8 mouse cellular contexts compared by ENCODE assay signal in genomic region chr1:171440025-171440725, GRCm38 (mm10). TPM values are rescaled to one million over a fixed set of nuclear protein-coding genes. Genes with fewer than 3 reads are reported as not detected.
A peak's percentile ranks its signal among the peaks of the same experiment; 100 is the strongest.
DNase-seq lines count a peak whose midpoint lies in the region; ATAC-seq and TF ChIP-seq lines count a peak whose summit lies in the region.

No protein-coding gene starts in this region.

- peak; percentile 67 for ATAC-seq in heart, postnatal 0 days (ENCODE audit: insufficient read depth, low read depth)
- ATAC-seq in limb, embryonic 11.5 days (ENCODE audit: insufficient number of reproducible peaks, low FRiP score, low TSS enrichment, low read depth), result no peak
- no peak for ATAC-seq in midbrain, postnatal 0 days (ENCODE audit: low FRiP score)

- H3K9ac ChIP-seq in heart, postnatal 0 days (replicated peaks; ENCODE audit: low read depth, low read length), result peak overlapping the region; percentile 80
- H3K9ac ChIP-seq in limb, embryonic 11.5 days (ENCODE audit: low read length), result no peak overlapping the region
- H3K9ac ChIP-seq in midbrain, postnatal 0 days (replicated peaks; ENCODE audit: low read length, poor library complexity, severe bottlenecking), result no peak overlapping the region

- TF ChIP-seq EP300 in heart, postnatal 0 days (IDR thresholded peaks at IDR 0.05; ENCODE audit: low read depth), result no peak

- WGBS in heart, postnatal 0 days, result 15% methylated on average over 9 of the region's 9 CpGs
- WGBS in limb, embryonic 11.5 days, result 38% methylated on average over 9 of the region's 9 CpGs
- 55% methylated on average over 9 of the region's 9 CpGs for WGBS in midbrain, postnatal 0 days

- no peak for TF ChIP-seq CTCF in heart, postnatal 0 days (IDR thresholded peaks at IDR 0.05; ENCODE audit: low read depth)
- no peak for TF ChIP-seq CTCF in midbrain, postnatal 0 days (IDR thresholded peaks at IDR 0.05)

- H3K27ac ChIP-seq in brown adipose tissue, adult 24 weeks (replicated peaks; ENCODE audit: low read depth, low read length), result peak overlapping the region; percentile 99
- H3K27ac ChIP-seq in heart, postnatal 0 days (ENCODE audit: low read depth), result peak overlapping the region; percentile 88
- no peak overlapping the region for H3K27ac ChIP-seq in limb, embryonic 11.5 days (replicated peaks; ENCODE audit: low read depth, low read length)
- H3K27ac ChIP-seq in midbrain, postnatal 0 days (ENCODE audit: low read depth, low read length), result no peak overlapping the region

- H3K4me3 ChIP-seq in brown adipose tissue, adult 24 weeks (ENCODE audit: insufficient read depth, low read depth, low read length), result peak overlapping the region; percentile 91
- peak overlapping the region; percentile 71 for H3K4me3 ChIP-seq in heart, postnatal 0 days (ENCODE audit: low read depth, low read length)
- H3K4me3 ChIP-seq in limb, embryonic 11.5 days (ENCODE audit: low read depth, low read length), result no peak overlapping the region; the same call in 1 of the 2 replicates
- H3K4me3 ChIP-seq in midbrain, postnatal 0 days (ENCODE audit: low read depth, low read length), result no peak overlapping the region

- peak; percentile 76 for DNase-seq in NIH3T3 (ENCODE audit: low read depth)
- DNase-seq in heart, postnatal 0 days (ENCODE audit: low spot score), result peak; percentile 71
- DNase-seq in limb, embryonic 11.5 days (ENCODE audit: low spot score), result peak; percentile 37
- peak; percentile 47 for DNase-seq in midbrain, postnatal 0 days (ENCODE audit: low spot score)
- DNase-seq in layer of hippocampus, adult 8-10 months (ENCODE audit: low spot score in 2 of 2), result no peak
- DNase-seq in frontal cortex, postnatal 25 days (ENCODE audit: low spot score in 2 of 2), result no peak
- DNase-seq in cerebellum, adult 18-20 months, result no peak

- peak overlapping the region; percentile 81 for H3K4me2 ChIP-seq in heart, postnatal 0 days (ENCODE audit: low read depth, low read length)
- peak overlapping the region; percentile 18; the same call in 1 of the 2 replicates for H3K4me2 ChIP-seq in limb, embryonic 11.5 days (ENCODE audit: low read depth, severe bottlenecking)
- H3K4me2 ChIP-seq in midbrain, postnatal 0 days (ENCODE audit: low read depth, low read length, poor library complexity, severe bottlenecking), result no peak overlapping the region

- H3K9me3 ChIP-seq in heart, postnatal 0 days (replicated peaks; ENCODE audit: control insufficient read depth, low read length), result peaks cover 5% of the 10 kb centered on the region; the same call in 1 of the 2 replicates
- no peaks in the 10 kb centered on the region for H3K9me3 ChIP-seq in limb, embryonic 11.5 days (ENCODE audit: control insufficient read depth, low read length)
- H3K9me3 ChIP-seq in midbrain, postnatal 0 days (ENCODE audit: low read length), result no peaks in the 10 kb centered on the region

- no peaks in the 10 kb centered on the region for H3K36me3 ChIP-seq in heart, postnatal 0 days (replicated peaks; ENCODE audit: control insufficient read depth, insufficient read depth, low read length)
- no peaks in the 10 kb centered on the region for H3K36me3 ChIP-seq in limb, embryonic 11.5 days (ENCODE audit: control insufficient read depth, insufficient read depth, low read length)
- no peaks in the 10 kb centered on the region for H3K36me3 ChIP-seq in midbrain, postnatal 0 days (ENCODE audit: insufficient read depth, low read length)

- H3K4me1 ChIP-seq in brown adipose tissue, adult 24 weeks (ENCODE audit: control insufficient read depth, insufficient read depth, insufficient read length, low read length), result peaks cover 16% of the 10 kb centered on the region
- H3K4me1 ChIP-seq in heart, postnatal 0 days (ENCODE audit: control insufficient read depth, insufficient read depth), result peaks cover 34% of the 10 kb centered on the region
- no peaks in the 10 kb centered on the region; the same call in 1 of the 2 replicates for H3K4me1 ChIP-seq in limb, embryonic 11.5 days (ENCODE audit: control insufficient read depth, insufficient read depth, low read length)
- no peaks in the 10 kb centered on the region for H3K4me1 ChIP-seq in midbrain, postnatal 0 days (ENCODE audit: insufficient read depth, low read length)

- no peaks in the 10 kb centered on the region for H3K27me3 ChIP-seq in heart, postnatal 0 days (ENCODE audit: control insufficient read depth, insufficient read depth, low read length)
- H3K27me3 ChIP-seq in limb, embryonic 11.5 days (ENCODE audit: control insufficient read depth, insufficient read depth, low read length), result peaks cover 9% of the 10 kb centered on the region; the same call in 1 of the 2 replicates
- H3K27me3 ChIP-seq in midbrain, postnatal 0 days (ENCODE audit: insufficient read depth, low read length), result peaks cover 32% of the 10 kb centered on the region

RNA-seq across cellular contexts. Expression of gene F11r, which starts 2.8 kb away (rescaled TPM):
- polyA plus RNA-seq in brown adipose tissue, adult 24 weeks (2012; ENCODE audit: insufficient read depth, insufficient read length, missing spikeins), result 42.9 and 45.1 TPM in 2 replicates
- total RNA-seq in heart, postnatal 0 days (2014; rRNA removed; ENCODE audit: low replicate concordance), result 45.6 and 75.5 TPM in 2 replicates
- 75.8 and 78.3 TPM in 2 replicates for polyA plus RNA-seq in heart, postnatal 0 days (2015; fragmentation: Nextera tagmentation; extraction: Ambion mirVana)
- polyA plus RNA-seq in limb, embryonic 11.5 days (2014; fragmentation: Nextera tagmentation; extraction: Ambion mirVana), result 26.7 and 28.4 TPM in 2 replicates
- 6.6 and 9.2 TPM in 2 replicates for total RNA-seq in midbrain, postnatal 0 days (2014; rRNA removed)
- polyA plus RNA-seq in midbrain, postnatal 0 days (2015; fragmentation: Nextera tagmentation; extraction: Ambion mirVana), result 7.6 and 8.9 TPM in 2 replicates
- total RNA-seq in layer of hippocampus, adult 8-10 months (2022), result 10 to 100 TPM in 2 of 4 experiments, 1 to 10 TPM in 2; 4.8 to 18.6 (median 11.1) TPM

RNA-seq across cellular contexts. Expression of gene Tstd1, which starts 21.5 kb away (rescaled TPM):
- not detected in 2 replicates for polyA plus RNA-seq in brown adipose tissue, adult 24 weeks (2012; ENCODE audit: insufficient read depth, insufficient read length, missing spikeins)
- total RNA-seq in heart, postnatal 0 days (2014; rRNA removed; ENCODE audit: low replicate concordance), result not detected in 2 replicates
- polyA plus RNA-seq in heart, postnatal 0 days (2015; fragmentation: Nextera tagmentation; extraction: Ambion mirVana), result 1.1 and 2.5 TPM in 2 replicates
- 3.2 and 3.3 TPM in 2 replicates for polyA plus RNA-seq in limb, embryonic 11.5 days (2014; fragmentation: Nextera tagmentation; extraction: Ambion mirVana)
- not detected in 2 replicates for total RNA-seq in midbrain, postnatal 0 days (2014; rRNA removed)
- polyA plus RNA-seq in midbrain, postnatal 0 days (2015; fragmentation: Nextera tagmentation; extraction: Ambion mirVana), result 3.1 and 3.9 TPM in 2 replicates
- total RNA-seq in layer of hippocampus, adult 8-10 months (2022), result 10 to 100 TPM in 1 of 4 experiments, 1 to 10 TPM in 3; 3.0 to 10.0 (median 4.6) TPM

RNA-seq across cellular contexts. Expression of gene Usf1, which starts 29.1 kb away (rescaled TPM):
- 13.1 and 18.2 TPM in 2 replicates for polyA plus RNA-seq in brown adipose tissue, adult 24 weeks (2012; ENCODE audit: insufficient read depth, insufficient read length, missing spikeins)
- 80.2 and 82.0 TPM in 2 replicates for total RNA-seq in heart, postnatal 0 days (2014; rRNA removed; ENCODE audit: low replicate concordance)
- 47.7 and 48.8 TPM in 2 replicates for polyA plus RNA-seq in heart, postnatal 0 days (2015; fragmentation: Nextera tagmentation; extraction: Ambion mirVana)
- 114 and 124 TPM in 2 replicates for polyA plus RNA-seq in limb, embryonic 11.5 days (2014; fragmentation: Nextera tagmentation; extraction: Ambion mirVana)
- total RNA-seq in midbrain, postnatal 0 days (2014; rRNA removed), result 134 and 156 TPM in 2 replicates
- polyA plus RNA-seq in midbrain, postnatal 0 days (2015; fragmentation: Nextera tagmentation; extraction: Ambion mirVana), result 160 and 167 TPM in 2 replicates
- total RNA-seq in layer of hippocampus, adult 8-10 months (2022), result 100 to 1,000 TPM; 110 to 142 (median 124) TPM

RNA-seq across cellular contexts. Expression of gene Arhgap30, which starts 51.4 kb away (rescaled TPM):
- 2.1 and 3.0 TPM in 2 replicates for polyA plus RNA-seq in brown adipose tissue, adult 24 weeks (2012; ENCODE audit: insufficient read depth, insufficient read length, missing spikeins)
- 1.6 and 3.4 TPM in 2 replicates for total RNA-seq in heart, postnatal 0 days (2014; rRNA removed; ENCODE audit: low replicate concordance)
- polyA plus RNA-seq in heart, postnatal 0 days (2015; fragmentation: Nextera tagmentation; extraction: Ambion mirVana), result 0.52 and 0.79 TPM in 2 replicates
- 0.55 and 0.70 TPM in 2 replicates for polyA plus RNA-seq in limb, embryonic 11.5 days (2014; fragmentation: Nextera tagmentation; extraction: Ambion mirVana)
- total RNA-seq in midbrain, postnatal 0 days (2014; rRNA removed), result 0.82 and 1.1 TPM in 2 replicates
- polyA plus RNA-seq in midbrain, postnatal 0 days (2015; fragmentation: Nextera tagmentation; extraction: Ambion mirVana), result 0.75 and 0.81 TPM in 2 replicates
- total RNA-seq in layer of hippocampus, adult 8-10 months (2022), result 1 to 10 TPM; 1.9 to 8.7 (median 4.9) TPM

Comparison
In these comparisons a context has a peak if more than half of its experiments do, and no peak if none do; other contexts are left out.
1. DNase-seq: peak in NIH3T3 (single experiment), heart, postnatal 0 days (single experiment), limb, embryonic 11.5 days (single experiment) and midbrain, postnatal 0 days (single experiment); none in layer of hippocampus, adult 8-10 months (0 of 2), frontal cortex, postnatal 25 days (0 of 2) and cerebellum, adult 18-20 months (0 of 2).
2. H3K27ac ChIP-seq: peak in brown adipose tissue, adult 24 weeks (single experiment) and heart, postnatal 0 days (single experiment); none in limb, embryonic 11.5 days (single experiment) and midbrain, postnatal 0 days (single experiment).
3. H3K4me3 ChIP-seq: peak in brown adipose tissue, adult 24 weeks (single experiment) and heart, postnatal 0 days (single experiment); none in limb, embryonic 11.5 days (single experiment) and midbrain, postnatal 0 days (single experiment).